Mouse (Mus musculus): ENCODE measurements around the gene Ptprj.
"Not testable (repeated sequence)": the region's sequence is repeated elsewhere in the genome, so short reads cannot be mapped to it uniquely, and the experiment has no call there.

GRCm38 (mm10) chr2:90398633-90399107 is 181.8 kb downstream of the Ptprj start, which contains the start of gene Olfr1274-ps:
- TF ChIP-seq CTCF (IDR thresholded peaks at IDR 0.05; ENCODE audit: borderline replicate concordance, insufficient read depth, low read depth, low read length); POLR2A (IDR thresholded peaks at IDR 0.05; ENCODE audit: borderline replicate concordance, insufficient read depth, low read length): not testable (repeated sequence)

All from cerebellum, adult 2 months (tissue).